Mouse (Mus musculus) ES-E14 (cell line): Measurements from ENCODE around the gene Stip1.

ENCODE experiments used
- MAFK ChIP-seq: IDR thresholded peaks from 2 replicates; pipeline ENCODE4 v1.6.1; 2014; ENCODE audit warnings: mild to moderate bottlenecking, low read depth, low read length, inconsistent platforms; ENCODE audit not compliant: insufficient read depth
- ZNF384 ChIP-seq: IDR thresholded peaks from 2 replicates; pipeline ENCODE4 v1.6.1; 2012; ENCODE audit warnings: low read depth, low read length, inconsistent platforms

DNA sequence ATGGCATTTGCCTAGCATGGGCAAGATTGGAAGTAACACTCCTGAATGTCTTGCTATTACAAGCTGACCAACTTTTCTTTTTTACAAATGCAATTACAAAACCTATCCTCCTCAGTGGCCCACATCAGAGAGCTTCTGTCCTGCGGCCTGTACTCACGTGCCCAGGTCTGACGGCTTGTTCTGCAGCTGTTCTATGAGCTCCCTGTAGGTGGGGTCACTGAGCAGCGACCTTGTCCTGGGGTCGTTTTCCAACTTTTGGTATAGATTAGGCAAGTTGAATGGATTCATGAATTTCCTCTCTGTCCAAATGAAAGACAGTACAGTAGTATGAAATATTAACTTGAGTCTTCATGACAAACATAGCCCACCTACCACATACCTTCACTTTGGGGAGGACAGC, 5.8 kb downstream of the Stip1 start:
- no peak for TF ChIP-seq ZNF384
- TF ChIP-seq MAFK = no peak
